Mouse (Mus musculus): ENCODE data around the gene Anxa1.

Gene Anxa1

DNA sequence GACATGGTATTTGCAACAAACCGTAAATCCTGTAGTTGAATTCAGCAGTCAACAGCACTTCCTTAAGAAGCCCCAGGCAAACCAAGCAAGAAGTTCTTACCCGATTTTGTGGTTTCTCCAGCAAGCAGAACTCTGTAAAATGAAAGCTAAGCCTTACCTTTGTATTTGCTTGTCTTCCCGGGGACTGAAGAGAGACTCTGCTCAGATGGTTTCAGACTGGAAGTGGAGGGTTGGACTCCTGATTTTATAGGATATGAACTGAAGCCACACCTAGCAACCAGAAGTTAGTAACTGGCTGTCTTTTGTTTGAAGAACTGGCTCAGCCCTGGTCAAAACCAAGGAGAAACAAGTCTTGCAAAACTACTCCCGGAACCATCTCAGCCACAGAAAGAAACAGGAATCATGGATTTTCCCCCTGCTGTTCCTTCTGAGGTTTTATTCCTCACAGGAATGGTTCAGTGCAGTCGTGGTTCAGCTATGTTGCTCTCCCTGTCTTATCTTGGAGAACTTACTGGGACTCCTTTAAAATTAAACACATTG, at the start of gene Anxa1:
Gene Anxa1 (minus strand): TSS at position 490 of the 540 bp plus-strand sequence.
- DNase-seq, result no peak

- DNase-seq, result no peak
Observed at GRCm38 (mm10) chr19:20437043-20437442, 46.3 kb upstream of the Anxa1 start.

GRCm38 (mm10) chr19:20434541-20434940, 43.8 kb upstream of the Anxa1 start:
- peak; percentile 38 for DNase-seq

DNA sequence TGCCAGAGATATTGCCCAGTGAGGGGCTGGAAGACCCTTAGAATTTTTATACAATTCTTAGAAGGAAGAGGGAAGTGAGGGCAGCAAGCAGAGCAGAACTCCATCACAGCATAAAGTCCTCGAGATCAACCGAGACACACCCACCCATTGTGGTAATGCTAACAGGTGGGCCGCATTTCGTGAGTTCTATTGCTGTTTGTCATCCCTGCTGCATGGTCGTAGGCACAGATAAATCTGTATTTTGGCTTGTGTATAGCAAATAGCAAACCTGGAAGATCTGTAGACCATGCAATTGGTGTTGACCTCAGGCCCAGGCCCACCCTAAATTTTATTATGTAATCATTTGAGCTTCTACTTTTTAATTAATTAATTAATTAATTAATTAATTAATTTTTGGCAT, 43.2 kb upstream of the Anxa1 start:
- no peak for DNase-seq

- no peak for DNase-seq
Observed at GRCm38 (mm10) chr19:20426443-20427161, 35.9 kb upstream of the Anxa1 start.

GRCm38 (mm10) chr19:20411276-20411675, 20.5 kb upstream of the Anxa1 start:
- DNase-seq, result no peak

DNA sequence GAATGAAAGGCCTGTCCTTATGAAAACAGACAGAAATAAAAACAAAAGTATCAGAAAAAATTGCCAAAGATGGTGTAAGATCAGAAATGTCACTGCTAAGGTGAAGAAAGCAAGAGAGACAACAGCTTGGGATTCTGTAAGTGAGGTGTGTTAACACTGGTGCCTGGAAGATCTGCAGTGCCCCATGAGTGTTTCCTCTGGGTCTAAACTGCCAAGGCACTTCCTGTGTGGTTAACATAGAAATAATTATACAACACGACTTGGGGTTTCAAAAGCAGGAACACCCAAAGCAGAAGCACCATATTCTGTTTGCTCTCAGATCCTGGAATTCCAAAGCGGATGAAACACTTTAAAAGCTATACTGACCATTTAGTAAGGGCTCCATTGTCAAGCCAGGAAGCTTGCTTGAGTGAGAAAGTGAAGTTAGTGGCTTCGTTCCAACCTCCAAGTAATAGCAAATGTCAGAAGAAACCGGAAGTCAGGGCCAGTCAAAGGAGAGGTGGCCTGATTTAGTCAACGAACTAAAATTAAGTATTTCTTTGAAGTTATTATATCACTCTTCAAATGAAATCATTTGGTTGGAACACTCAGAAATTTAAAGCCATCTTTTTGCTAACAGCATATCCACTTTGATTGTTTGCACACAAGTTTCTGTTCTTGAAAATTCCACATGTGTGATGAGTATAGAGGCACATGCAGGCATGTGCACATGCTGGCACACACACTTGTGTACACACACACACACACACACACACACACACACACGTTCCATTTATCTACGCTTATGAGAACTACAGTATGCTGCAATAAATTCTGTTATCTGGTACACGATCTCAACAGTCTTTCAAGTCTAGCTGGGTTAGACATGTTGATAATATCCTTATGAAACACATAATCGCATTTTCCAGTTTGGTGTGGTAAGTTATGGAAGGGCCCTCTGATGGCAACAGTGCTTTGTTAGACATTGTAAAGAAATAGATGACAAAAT, 19.1 kb upstream of the Anxa1 start:
- DNase-seq, result no peak

DNA sequence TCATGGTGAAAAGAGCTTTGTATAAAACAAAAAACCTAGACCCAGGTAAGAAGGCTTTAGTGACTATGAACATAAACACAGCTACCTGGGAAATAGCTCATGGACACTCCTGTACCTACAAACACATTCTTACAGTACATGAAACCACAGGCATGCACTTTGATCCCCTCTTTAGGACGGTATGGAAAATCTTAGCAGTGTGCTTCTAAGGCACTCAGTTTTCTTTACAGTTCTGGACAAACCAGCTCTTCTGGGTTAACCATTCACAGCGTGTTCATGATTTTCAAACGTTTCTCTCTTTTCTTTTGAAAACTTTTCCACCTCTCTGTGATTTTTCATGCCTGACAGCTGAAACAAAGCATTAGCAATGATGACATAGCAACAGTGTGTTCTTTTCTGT, 15.7 kb upstream of the Anxa1 start:
- no peak for DNase-seq

GRCm38 (mm10) chr19:20405015-20405414, 14.3 kb upstream of the Anxa1 start:
- DNase-seq, result peak; percentile 80

- DNase-seq, result no peak
Observed at GRCm38 (mm10) chr19:20403740-20404139, 13.0 kb upstream of the Anxa1 start.

GRCm38 (mm10) chr19:20403219-20403618, 12.5 kb upstream of the Anxa1 start:
- DNase-seq, result no peak

DNA sequence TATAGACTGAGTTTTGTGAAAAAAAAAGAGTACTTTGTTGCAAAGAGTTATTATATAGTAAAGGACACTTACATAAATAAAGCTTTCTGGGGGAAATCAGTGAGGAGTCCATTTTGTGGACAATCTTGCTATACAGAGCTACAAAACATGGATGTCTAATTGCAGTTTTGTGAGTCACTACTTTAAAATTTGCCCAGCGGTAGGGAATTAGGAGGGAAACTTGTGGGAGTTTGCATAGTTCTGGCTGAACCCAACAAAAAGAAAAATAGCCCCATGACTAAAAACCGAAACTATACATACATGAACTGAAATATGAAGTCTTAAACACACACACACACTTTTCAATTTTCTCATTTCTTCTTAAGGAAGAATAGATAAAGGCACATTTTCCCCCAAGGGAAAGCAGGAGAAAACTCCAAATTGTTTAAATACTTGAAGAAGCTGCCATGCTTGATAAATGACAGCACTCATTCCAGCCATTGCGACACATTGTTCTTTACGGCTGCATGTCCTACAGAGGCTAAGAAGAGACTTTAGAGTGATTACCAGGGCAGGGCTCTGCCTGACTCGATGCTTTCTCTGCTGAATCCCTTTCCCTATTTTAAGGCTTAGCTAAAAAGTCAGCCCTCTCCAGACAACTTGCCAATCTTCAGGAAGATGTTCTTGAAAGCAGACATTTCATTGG, 11.9 kb upstream of the Anxa1 start:
- no peak for DNase-seq

DNA sequence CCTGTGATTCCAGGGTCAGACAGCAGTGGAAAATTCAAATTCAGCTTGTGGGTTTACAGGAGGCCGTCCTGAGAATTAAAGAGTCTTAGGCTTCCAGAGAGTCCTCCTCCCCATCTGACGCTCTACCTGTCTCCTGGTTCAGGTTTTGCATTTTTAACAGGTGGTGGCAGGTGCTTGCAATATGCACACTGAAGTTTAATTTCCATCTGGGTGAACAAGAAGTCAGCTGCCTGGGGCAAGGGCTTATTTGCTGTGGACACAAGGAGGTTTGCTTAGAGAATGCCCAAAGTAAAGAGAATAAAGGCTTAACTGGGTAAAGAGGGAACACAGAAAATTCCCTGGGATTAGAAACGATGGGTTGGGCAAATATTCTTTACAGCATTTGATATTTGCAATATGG, 11.2 kb upstream of the Anxa1 start:
- no peak for DNase-seq

- no peak for DNase-seq
Observed at GRCm38 (mm10) chr19:20399187-20399586, 8.4 kb upstream of the Anxa1 start.

- no peak for DNase-seq
Observed at GRCm38 (mm10) chr19:20397092-20397491, 6.3 kb upstream of the Anxa1 start.

DNA sequence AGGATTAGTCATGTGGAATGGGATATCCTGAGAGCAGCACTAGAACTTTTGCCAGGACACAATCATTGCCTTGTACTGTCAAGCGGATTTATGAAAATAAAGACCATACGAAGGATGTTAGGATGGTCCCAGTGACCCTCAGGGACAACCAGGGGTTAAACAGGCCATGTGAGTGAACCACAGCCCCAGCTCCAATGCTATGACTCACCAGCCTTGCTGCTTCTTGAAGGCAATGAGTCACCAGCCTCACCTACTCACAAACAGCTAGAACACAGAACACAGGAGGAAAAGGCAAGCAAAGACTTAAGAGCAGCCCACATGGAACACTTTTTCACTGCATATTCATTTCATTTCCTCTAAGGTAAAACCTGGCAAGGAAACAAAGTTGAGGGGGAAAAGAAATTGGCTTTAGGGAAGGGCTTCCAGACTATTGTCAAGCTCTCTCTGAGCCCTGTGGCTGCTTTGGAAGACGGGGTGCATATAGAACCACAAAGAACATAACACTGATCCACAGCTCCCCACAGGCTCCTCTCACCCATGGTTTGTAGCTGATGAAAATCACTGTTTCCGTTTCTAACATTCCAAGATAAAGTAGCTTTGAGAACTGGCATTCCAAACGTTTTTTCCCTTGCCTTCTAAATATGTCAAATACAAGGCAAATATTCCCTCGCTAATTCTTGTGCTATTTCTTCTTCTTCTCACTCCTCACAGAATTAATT, 3.0 kb upstream of the Anxa1 start:
- peak; percentile 2 for DNase-seq

DNA sequence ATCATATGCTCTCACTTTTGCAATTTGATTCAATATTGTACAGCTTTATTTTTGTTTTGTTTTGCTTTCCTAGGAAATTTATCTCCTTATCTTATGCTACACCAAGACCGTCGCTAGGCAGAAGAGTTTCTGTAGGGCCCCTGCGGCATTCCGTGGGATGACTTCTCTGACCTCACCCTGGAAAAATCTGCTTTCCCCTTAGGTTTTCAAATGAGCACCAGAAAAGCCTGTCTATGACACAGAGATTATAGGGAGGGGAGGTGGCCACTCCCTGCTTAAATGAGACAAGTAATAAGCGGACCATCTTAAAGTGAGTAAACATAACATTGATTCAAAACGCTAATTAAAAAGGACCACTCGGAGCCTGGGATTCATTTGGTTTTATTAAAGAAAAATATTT, 1.0 kb downstream of the Anxa1 start:
- no peak for DNase-seq

- no peak for DNase-seq
Observed at GRCm38 (mm10) chr19:20389245-20389644, 1.5 kb downstream of the Anxa1 start.

- DNase-seq, result no peak
Observed at GRCm38 (mm10) chr19:20388276-20388675, 2.5 kb downstream of the Anxa1 start.

DNA sequence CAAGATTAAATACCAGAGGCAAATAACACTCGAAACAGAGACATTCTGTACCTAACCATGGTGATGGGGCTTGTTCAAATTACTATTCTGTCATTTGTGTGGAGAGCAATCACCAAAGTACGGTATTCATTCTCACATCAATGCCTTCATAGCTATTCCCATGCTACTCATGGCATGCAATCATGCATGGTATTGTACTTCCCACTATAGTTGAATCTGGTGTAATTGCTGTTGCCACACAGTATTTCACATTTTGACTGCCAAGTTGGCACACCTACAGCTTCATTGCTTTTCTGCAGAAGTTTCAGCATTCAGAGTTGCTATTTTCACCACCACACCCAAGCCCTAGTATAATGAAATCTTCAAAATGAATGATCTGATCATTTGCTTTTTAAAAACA, 4.4 kb downstream of the Anxa1 start:
- no peak for DNase-seq

DNA sequence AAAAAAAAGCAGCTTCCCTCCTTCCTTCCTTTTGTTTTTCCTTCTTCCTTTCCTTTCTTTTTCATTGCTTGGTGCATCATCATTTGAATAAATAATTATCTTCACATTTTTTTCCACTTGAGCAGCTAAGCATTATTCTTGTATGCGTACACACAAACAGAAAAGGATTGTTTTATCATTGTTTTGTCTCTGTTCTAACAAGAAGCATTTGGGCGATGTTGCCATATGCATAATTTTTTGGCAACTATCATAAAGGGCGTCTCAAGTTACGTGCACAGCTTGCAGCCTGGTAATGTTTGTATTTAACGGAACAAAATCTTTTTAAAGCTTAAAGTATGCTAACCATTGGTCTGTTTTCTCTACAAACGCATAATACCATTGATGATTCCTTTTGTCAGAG, 5.1 kb downstream of the Anxa1 start:
- peak; percentile 18 for DNase-seq

- no peak for DNase-seq
Observed at GRCm38 (mm10) chr19:20381207-20381752, 9.5 kb downstream of the Anxa1 start.

Measured in layer of hippocampus, adult 9-11 months (tissue).